Mouse (Mus musculus) stomach, postnatal 0 days (tissue): Measurements from ENCODE around the gene Hbb-bh1. TPM values are rescaled to one million over a fixed set of nuclear protein-coding genes. Genes with fewer than 3 reads are reported as not detected.
A peak's percentile ranks its signal among the peaks of the same experiment; 100 is the strongest.
"Not testable (repeated sequence)": the region's sequence is repeated elsewhere in the genome, so short reads cannot be mapped to it uniquely, and the experiment has no call there.

ENCODE experiments used
- ATAC-seq: fragments of 200-750 bp; cut with Nextera tagmentation; 2 replicates; pipeline ENCODE4 v1.8.0; 2017; ENCODE audit not compliant: low FRiP score, low TSS enrichment
- DNase-seq: peaks from one replicate; pipeline ENCODE4 v3.0.0-alpha.2; 2016; ENCODE audit warnings: low spot score
- H3K27ac ChIP-seq: fragments of 300-500 bp; sonication (generic); replicated peaks from 2 replicates; pipeline ENCODE4 v1.5.1; 2014; ENCODE audit warnings: mild to moderate bottlenecking, control low read depth
- H3K27me3 ChIP-seq: fragments of 300-500 bp; sonication (generic); 2 replicates; pipeline ENCODE4 v1.6.1; 2014; ENCODE audit warnings: low read length; ENCODE audit not compliant: control insufficient read depth, insufficient read depth
- H3K36me3 ChIP-seq: fragments of 300-500 bp; sonication (generic); 2 replicates; pipeline ENCODE4 v1.6.1; 2014; ENCODE audit warnings: low read length, mixed read lengths; ENCODE audit not compliant: control insufficient read depth, insufficient read depth
- H3K4me1 ChIP-seq: fragments of 300-500 bp; sonication (generic); replicated peaks from 2 replicates; pipeline ENCODE4 v1.6.1; 2014; ENCODE audit warnings: antibody characterized with exemption; ENCODE audit not compliant: control insufficient read depth, insufficient read depth
- H3K4me2 ChIP-seq: fragments of 300-500 bp; sonication (generic); replicated peaks from 2 replicates; pipeline ENCODE4 v1.6.1; 2014; ENCODE audit warnings: low read depth, mild to moderate bottlenecking, control low read depth, moderate library complexity
- H3K4me3 ChIP-seq: fragments of 300-500 bp; sonication (generic); 2 replicates; pipeline ENCODE4 v1.5.1; 2014; ENCODE audit warnings: low read depth, low read length, control low read depth
- H3K9ac ChIP-seq: fragments of 300-500 bp; sonication (generic); 2 replicates; pipeline ENCODE4 v1.6.1; 2014; ENCODE audit warnings: mild to moderate bottlenecking, low read length, control low read depth, mixed read lengths
- H3K9me3 ChIP-seq: fragments of 300-500 bp; sonication (generic); 2 replicates; pipeline ENCODE4 v1.6.1; 2016; ENCODE audit warnings: low read length; ENCODE audit not compliant: control insufficient read depth
- CTCF ChIP-seq: IDR thresholded peaks from 2 replicates; pipeline ENCODE4 v1.5.1; 2016; ENCODE audit warnings: antibody characterized with exemption, low read depth, mild to moderate bottlenecking, moderate library complexity
- EP300 ChIP-seq: optimal IDR thresholded peaks from 2 replicates; pipeline ENCODE3; 2016; ENCODE audit warnings: antibody characterized with exemption
- WGBS: fragments of 180-500 bp; shearing (Covaris S2); extraction: QIAGEN DNeasy Blood & Tissue Kit; methylation state at CpG from one replicate; pipeline ENCODE4 v1.1.7; 2014; 5-methylcytosine and 5-hydroxymethylcytosine counted together
- polyA plus RNA-seq: library from polyadenylated mRNA; unstranded; fragments of >200 nt; fragmentation: Nextera tagmentation; extraction: Ambion mirVana; gene quantifications from 2 replicates; pipeline ENCODE4 v1.2.1, GENCODE M21; 2015

The Hbb-bh1 gene
- polyA plus RNA-seq, 1 experiment from 2014 or later, result not detected

- WGBS, result 26% methylated on average over 1 of the region's 2 CpGs
- TF ChIP-seq CTCF (no peak), EP300 (no peak)
These were observed 1.8 kb upstream of the Hbb-bh1 start for GRCm38 (mm10) chr7:103844525-103845325.

GRCm38 (mm10) chr7:103840268-103840667 is 2.7 kb downstream of the Hbb-bh1 start, which contains the start of gene Hbb-bh2:
TSS of gene Hbb-bh2 (minus strand) at chr7:103840520.
- no peaks in the 10 kb centered on the region for H3K27me3 ChIP-seq
- ATAC-seq (no peak), DNase-seq (no peak)
- no peak within 1 kb of the TSS for H3K4me3 ChIP-seq
- H3K4me2 ChIP-seq, result no peak within 1 kb of the TSS
- H3K9me3 ChIP-seq, result no peaks in the 10 kb centered on the region
- H3K9ac ChIP-seq, result no peak within 1 kb of the TSS
- TF ChIP-seq CTCF (no peak), EP300 (no peak)
- no peak within 1 kb of the TSS for H3K27ac ChIP-seq
- no peaks in the 10 kb centered on the region for H3K4me1 ChIP-seq
- no peaks in the 10 kb centered on the region for H3K36me3 ChIP-seq
- 54% methylated on average over 3 of the region's 3 CpGs for WGBS

More at GRCm38 (mm10) chr7:103844525-103845325, 1.8 kb upstream of the Hbb-bh1 start:
- H3K9me3 ChIP-seq, result no peaks in the 10 kb centered on the region
- H3K4me3 ChIP-seq, result no peak overlapping the region
- H3K9ac ChIP-seq, result no peak overlapping the region
- no peak for ATAC-seq
- no peak for DNase-seq
- no peaks in the 10 kb centered on the region for H3K27me3 ChIP-seq
- no peaks in the 10 kb centered on the region for H3K36me3 ChIP-seq
- H3K4me1 ChIP-seq, result no peaks in the 10 kb centered on the region
- H3K27ac ChIP-seq, result no peak overlapping the region
- no peak overlapping the region for H3K4me2 ChIP-seq

GRCm38 (mm10) chr7:103827808-103828207 is 15.2 kb downstream of the Hbb-bh1 start, which contains the start of gene Hbb-bs:
TSS of gene Hbb-bs (minus strand) at chr7:103828096.
- Histone ChIP-seq H3K27me3 (no peaks in the 10 kb centered on the region), H3K4me2 (no peak within 1 kb of the TSS), H3K4me3 (no peak within 1 kb of the TSS), H3K36me3 (no peaks in the 10 kb centered on the region), H3K27ac (no peak within 1 kb of the TSS), H3K9ac (no peak within 1 kb of the TSS), H3K9me3 (no peaks in the 10 kb centered on the region), H3K4me1 (no peaks in the 10 kb centered on the region)
- no peak for DNase-seq
- 86% methylated on average over 4 of the region's 4 CpGs for WGBS
- peak; percentile 45; the same call in 1 of the 2 replicates for ATAC-seq
- TF ChIP-seq EP300, result no peak
- TF ChIP-seq CTCF, result no peak

- H3K27me3 ChIP-seq, H3K4me3 ChIP-seq, H3K9me3 ChIP-seq, H3K27ac ChIP-seq, H3K4me2 ChIP-seq, H3K9ac ChIP-seq, DNase-seq, H3K36me3 ChIP-seq, H3K4me1 ChIP-seq, ATAC-seq: not testable (repeated sequence)
- no CpG with 5 or more reads among the region's 2 CpGs for WGBS
These were observed 15.8 kb downstream of the Hbb-bh1 start for GRCm38 (mm10) chr7:103827139-103827538.

GRCm38 (mm10) chr7:103826255-103826887 is 16.6 kb downstream of the Hbb-bh1 start:
- Histone ChIP-seq H3K27me3 (no peaks in the 10 kb centered on the region), H3K9ac (no peak overlapping the region), H3K4me2 (no peak overlapping the region), H3K4me3 (no peak overlapping the region), H3K9me3 (no peaks in the 10 kb centered on the region), H3K27ac (no peak overlapping the region), H3K4me1 (no peaks in the 10 kb centered on the region), H3K36me3 (no peaks in the 10 kb centered on the region)
- 59% methylated on average over 3 of the region's 3 CpGs for WGBS
- TF ChIP-seq CTCF, result no peak
- TF ChIP-seq EP300, result no peak
- DNase-seq, result no peak
- no peak for ATAC-seq
